Mouse (Mus musculus): ENCODE measurements around the gene Mfap1b. TPM values are rescaled to one million over a fixed set of nuclear protein-coding genes. Genes with fewer than 3 reads are reported as not detected.

Gene Mfap1b
- polyA plus RNA-seq, 1 experiment, result 13.1 TPM

DNA sequence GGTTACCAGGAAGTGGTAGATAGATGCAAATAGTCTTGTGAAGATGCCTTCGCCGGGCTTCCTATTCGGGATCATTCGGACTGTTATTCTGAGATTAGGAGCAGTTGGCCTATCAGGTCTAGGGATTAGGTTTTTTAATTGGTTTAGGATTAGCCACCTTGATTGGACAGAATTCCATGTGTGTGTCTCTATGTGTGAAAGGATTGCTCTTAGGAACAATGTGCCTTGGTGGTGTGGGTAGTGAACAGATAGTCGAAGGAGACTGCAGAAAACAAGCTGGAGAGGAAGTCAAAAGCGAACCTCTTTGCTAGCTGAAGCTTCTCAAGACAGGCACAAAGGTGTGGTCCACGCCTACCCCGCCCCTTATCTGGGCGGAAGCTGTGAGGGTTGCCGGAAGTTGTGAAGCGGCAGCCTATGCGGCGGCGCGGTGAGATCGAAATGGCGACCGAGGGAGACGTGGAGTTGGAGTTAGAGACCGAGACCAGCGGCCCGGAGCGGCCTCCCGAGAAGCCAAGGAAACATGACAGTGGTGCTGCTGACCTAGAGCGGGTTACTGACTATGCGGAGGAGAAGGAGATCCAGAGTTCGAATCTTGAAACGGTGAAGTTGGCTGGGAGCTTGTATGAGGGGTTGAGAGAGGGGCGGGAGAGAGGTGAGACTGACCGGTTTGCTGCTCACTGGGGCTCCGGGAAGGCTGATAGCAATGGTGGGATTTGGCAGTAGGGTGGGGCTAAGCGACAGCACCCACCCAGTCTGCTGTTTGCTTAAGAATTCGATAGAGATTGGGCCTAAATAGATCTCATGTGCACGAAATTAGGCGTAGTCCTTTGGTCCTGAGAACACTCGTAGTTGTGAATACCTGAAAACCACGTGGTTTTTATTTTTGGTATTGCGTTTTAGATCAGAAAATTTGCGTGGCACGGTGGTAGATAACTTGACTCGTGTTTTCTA is 16.9 kb downstream of the Mfap1b start, which contains the start of gene Serinc4:
Gene Serinc4, minus strand, starts transcription at position 90 of the 951 bp plus-strand sequence.
- Histone ChIP-seq H3K27me3 (ENCODE audit: control insufficient read depth, insufficient read depth, insufficient read length) (no peaks in the 10 kb centered on the region), H3K79me2 (ENCODE audit: control insufficient read depth, insufficient read depth) (peaks cover 24% of the 10 kb centered on the region), H3K36me3 (ENCODE audit: control insufficient read depth, insufficient read depth) (peaks cover 15% of the 10 kb centered on the region), H3K4me2 (ENCODE audit: low read depth) (peak within 1 kb of the TSS; percentile 95), H3ac (ENCODE audit: control insufficient read depth, insufficient read length) (peak within 1 kb of the TSS; percentile 32), H3K4me3 (peak within 1 kb of the TSS; percentile 86)
- TF ChIP-seq REST (IDR thresholded peaks at IDR 0.05; ENCODE audit: insufficient read depth, insufficient read length), result no peak
- peak; percentile 80 for TF ChIP-seq POLR2A (IDR thresholded peaks at IDR 0.05; ENCODE audit: insufficient read length, low read depth)
- TF ChIP-seq MAX (IDR thresholded peaks at IDR 0.05; ENCODE audit: low read depth), result no peak
- TF ChIP-seq POLR2AphosphoS2 (IDR thresholded peaks at IDR 0.05; ENCODE audit: insufficient read length, low read depth), result peak; percentile 92
- no peak for TF ChIP-seq USF1 (IDR thresholded peaks at IDR 0.05; ENCODE audit: low read depth)
- peak in 1 of 3 experiments; percentile 5 for TF ChIP-seq MYOG (IDR thresholded peaks at IDR 0.05; ENCODE audit: control insufficient read depth in 1 of 3, insufficient read depth in 1 of 3, insufficient read length in 2 of 3, low read depth in 2 of 3)
- no peak for TF ChIP-seq E2F4 (IDR thresholded peaks at IDR 0.05; ENCODE audit: insufficient read depth)

GRCm38 (mm10) chr2:121455534-121455933 is 18.3 kb downstream of the Mfap1b start:
- H3ac ChIP-seq (ENCODE audit: control insufficient read depth, insufficient read length), result no peak overlapping the region
- H3K4me3 ChIP-seq, result no peak overlapping the region
- H3K36me3 ChIP-seq (ENCODE audit: control insufficient read depth, insufficient read depth), result peaks cover 22% of the 10 kb centered on the region
- peaks cover 38% of the 10 kb centered on the region for H3K79me2 ChIP-seq (ENCODE audit: control insufficient read depth, insufficient read depth)
- TF ChIP-seq POLR2AphosphoS2 (IDR thresholded peaks at IDR 0.05; ENCODE audit: insufficient read length, low read depth) (peak; percentile 84), SRF (IDR thresholded peaks at IDR 0.05; ENCODE audit: control insufficient read depth, insufficient read length, low read depth) (no peak), TCF12 (IDR thresholded peaks at IDR 0.05; ENCODE audit: insufficient read depth, poor library complexity, severe bottlenecking) (no peak), MYOG (IDR thresholded peaks at IDR 0.05; ENCODE audit: control insufficient read depth in 1 of 3, insufficient read depth in 1 of 3, insufficient read length in 2 of 3, low read depth in 2 of 3) (peak in 1 of 3 experiments; percentile 11), MYOD1 (IDR thresholded peaks at IDR 0.05; ENCODE audit: control insufficient read depth in 1 of 3, insufficient read length in 2 of 3, low read depth in 2 of 3) (no peak), POLR2A (IDR thresholded peaks at IDR 0.05; ENCODE audit: insufficient read length, low read depth) (peak; percentile 40), TCF3 (IDR thresholded peaks at IDR 0.05; ENCODE audit: insufficient read length, low read depth) (no peak), REST (IDR thresholded peaks at IDR 0.05; ENCODE audit: insufficient read depth, insufficient read length) (no peak), USF1 (IDR thresholded peaks at IDR 0.05; ENCODE audit: low read depth) (no peak)
- H3K27me3 ChIP-seq (ENCODE audit: control insufficient read depth, insufficient read depth, insufficient read length), result no peaks in the 10 kb centered on the region
- H3K4me2 ChIP-seq (ENCODE audit: low read depth), result no peak overlapping the region

DNA sequence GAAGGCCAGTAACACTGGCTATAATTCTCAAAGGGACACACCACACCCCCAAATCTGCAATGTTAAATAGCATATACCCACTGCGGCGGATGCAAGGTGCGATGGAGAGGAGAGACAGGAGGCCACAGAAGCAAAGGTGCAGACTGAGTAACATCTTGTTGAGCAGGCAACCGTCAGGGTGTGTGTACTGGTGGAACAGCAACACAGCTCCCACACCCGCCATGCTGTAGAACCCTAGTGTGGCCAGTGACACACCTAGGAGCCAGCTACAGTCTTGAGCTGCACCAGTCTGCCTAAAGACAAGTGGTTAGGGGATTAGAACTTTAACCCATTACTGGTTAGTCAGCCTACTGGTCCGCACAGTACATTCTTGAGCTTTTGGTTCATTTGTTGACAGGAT is 19.9 kb downstream of the Mfap1b start:
- peaks cover 22% of the 10 kb centered on the region for H3K36me3 ChIP-seq (ENCODE audit: control insufficient read depth, insufficient read depth)

DNA sequence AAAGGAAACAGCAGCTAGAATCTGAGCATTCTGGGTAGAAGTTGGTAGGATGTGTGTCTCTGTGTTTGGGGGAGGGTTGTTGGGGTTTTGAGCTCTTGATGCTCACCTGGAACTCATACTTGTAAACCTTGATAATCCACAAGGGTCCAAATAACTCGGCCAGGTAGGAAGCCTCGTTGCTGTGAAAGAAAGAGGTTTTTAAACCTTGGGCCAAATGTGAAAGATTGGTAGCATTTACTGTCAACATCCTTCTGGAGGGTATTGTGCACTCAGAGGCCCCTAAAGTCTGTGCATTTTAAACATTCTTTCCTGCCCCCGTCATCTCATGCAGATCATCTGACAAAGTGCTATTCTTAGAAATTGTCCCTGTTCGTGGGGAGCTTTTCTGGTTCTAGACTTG is 20.9 kb downstream of the Mfap1b start, which contains the start of gene Hypk:
Gene Hypk, plus strand, starts transcription at position 301 of the 400 bp plus-strand sequence.
- Histone ChIP-seq H3K36me3 (ENCODE audit: control insufficient read depth, insufficient read depth) (peaks cover 18% of the 10 kb centered on the region), H3ac (ENCODE audit: control insufficient read depth, insufficient read length) (no peak within 1 kb of the TSS), H3K4me2 (ENCODE audit: low read depth) (peak within 1 kb of the TSS; percentile 62), H3K4me3 (no peak within 1 kb of the TSS), H3K27me3 (ENCODE audit: control insufficient read depth, insufficient read depth, insufficient read length) (no peaks in the 10 kb centered on the region), H3K79me2 (ENCODE audit: control insufficient read depth, insufficient read depth) (peaks cover 44% of the 10 kb centered on the region)
- no peak for TF ChIP-seq TCF12 (IDR thresholded peaks at IDR 0.05; ENCODE audit: insufficient read depth, poor library complexity, severe bottlenecking)
- no peak for TF ChIP-seq MYOG (IDR thresholded peaks at IDR 0.05; ENCODE audit: control insufficient read depth in 1 of 3, insufficient read depth in 1 of 3, insufficient read length in 2 of 3, low read depth in 2 of 3)
- TF ChIP-seq SRF (IDR thresholded peaks at IDR 0.05; ENCODE audit: control insufficient read depth, insufficient read length, low read depth), result no peak
- no peak for TF ChIP-seq MAX (IDR thresholded peaks at IDR 0.05; ENCODE audit: low read depth)
- TF ChIP-seq USF1 (IDR thresholded peaks at IDR 0.05; ENCODE audit: low read depth), result no peak
- no peak for TF ChIP-seq MYOD1 (IDR thresholded peaks at IDR 0.05; ENCODE audit: control insufficient read depth in 1 of 3, insufficient read length in 2 of 3, low read depth in 2 of 3)
- no peak for TF ChIP-seq CEBPB (IDR thresholded peaks at IDR 0.05; ENCODE audit: insufficient read depth, poor library complexity, severe bottlenecking)
- no peak for TF ChIP-seq POLR2A (IDR thresholded peaks at IDR 0.05; ENCODE audit: insufficient read length, low read depth)
- no peak for TF ChIP-seq E2F4 (IDR thresholded peaks at IDR 0.05; ENCODE audit: insufficient read depth)
- TF ChIP-seq TCF3 (IDR thresholded peaks at IDR 0.05; ENCODE audit: insufficient read length, low read depth), result no peak
- TF ChIP-seq REST (IDR thresholded peaks at IDR 0.05; ENCODE audit: insufficient read depth, insufficient read length), result no peak
- TF ChIP-seq POLR2AphosphoS2 (IDR thresholded peaks at IDR 0.05; ENCODE audit: insufficient read length, low read depth), result no peak

More for the DNA sequence above, 19.9 kb downstream of the Mfap1b start:
- no peak overlapping the region for H3ac ChIP-seq (ENCODE audit: control insufficient read depth, insufficient read length)
- no peaks in the 10 kb centered on the region for H3K27me3 ChIP-seq (ENCODE audit: control insufficient read depth, insufficient read depth, insufficient read length)
- no peak for TF ChIP-seq MYOD1 (IDR thresholded peaks at IDR 0.05; ENCODE audit: control insufficient read depth in 1 of 3, insufficient read length in 2 of 3, low read depth in 2 of 3)
- peak; percentile 93 for TF ChIP-seq POLR2AphosphoS2 (IDR thresholded peaks at IDR 0.05; ENCODE audit: insufficient read length, low read depth)
- peak; percentile 30 for TF ChIP-seq POLR2A (IDR thresholded peaks at IDR 0.05; ENCODE audit: insufficient read length, low read depth)
- no peak for TF ChIP-seq CEBPB (IDR thresholded peaks at IDR 0.05; ENCODE audit: insufficient read depth, poor library complexity, severe bottlenecking)
- no peak for TF ChIP-seq MAX (IDR thresholded peaks at IDR 0.05; ENCODE audit: low read depth)
- no peak for TF ChIP-seq USF1 (IDR thresholded peaks at IDR 0.05; ENCODE audit: low read depth)
- TF ChIP-seq SRF (IDR thresholded peaks at IDR 0.05; ENCODE audit: control insufficient read depth, insufficient read length, low read depth), result no peak
- no peak for TF ChIP-seq TCF12 (IDR thresholded peaks at IDR 0.05; ENCODE audit: insufficient read depth, poor library complexity, severe bottlenecking)
- H3K4me3 ChIP-seq, result no peak overlapping the region
- H3K79me2 ChIP-seq (ENCODE audit: control insufficient read depth, insufficient read depth), result peaks cover 46% of the 10 kb centered on the region
- no peak overlapping the region for H3K4me2 ChIP-seq (ENCODE audit: low read depth)
